Mouse (Mus musculus): Measurements from ENCODE around the gene Plin3. TPM values are rescaled to one million over a fixed set of nuclear protein-coding genes. Genes with fewer than 3 reads are reported as not detected.

Plin3 gene
- polyA plus RNA-seq, 1 experiment from 2014 or later: 48.4 TPM

DNA sequence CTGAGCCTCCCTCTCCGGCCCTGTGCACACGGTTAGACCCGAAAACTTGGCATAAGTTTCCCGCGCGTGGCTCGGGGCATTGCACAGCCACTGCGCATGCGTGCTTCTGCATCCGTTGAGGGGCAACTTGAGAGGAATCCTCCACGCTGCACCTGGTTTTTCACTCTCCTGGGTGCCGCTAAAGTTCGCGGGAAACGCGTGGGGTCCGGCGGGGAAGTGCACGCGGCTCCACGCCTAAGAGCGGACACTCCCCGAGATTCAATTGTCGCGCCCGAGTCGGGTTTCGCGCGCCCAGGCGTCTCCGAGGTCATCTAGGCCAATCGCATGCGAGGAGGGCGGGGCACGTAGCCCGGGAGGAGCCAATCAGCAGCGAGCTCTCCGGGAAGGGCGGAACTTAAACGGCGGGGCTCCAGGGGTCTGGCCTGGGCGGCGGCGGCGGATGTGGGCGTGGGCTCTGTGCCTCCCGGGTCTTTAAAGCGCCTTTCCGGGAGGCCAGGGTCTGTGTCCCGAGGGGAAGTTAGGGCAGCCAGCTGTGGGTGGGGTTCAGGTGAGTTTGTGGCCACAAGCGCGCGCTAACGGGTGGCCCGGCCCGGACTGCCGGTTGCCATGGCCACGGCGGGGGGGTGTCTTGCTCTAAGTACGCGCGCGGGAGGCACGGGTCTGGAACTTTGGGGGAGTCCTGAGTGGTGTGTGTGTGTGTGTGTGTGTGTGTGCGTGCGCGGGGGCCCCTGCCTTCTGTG is 11.3 kb upstream of the Plin3 start:
- Histone ChIP-seq H3K9me3 (ENCODE audit: control insufficient read depth, low read length) (no peaks in the 10 kb centered on the region), H3K4me3 (ENCODE audit: low read depth, low read length) (peak overlapping the region; percentile 90), H3K27ac (ENCODE audit: low read depth, low read length) (peak overlapping the region; percentile 99), H3K9ac (ENCODE audit: low read depth, low read length) (peak overlapping the region; percentile 98), H3K4me2 (peak overlapping the region; percentile 92), H3K36me3 (ENCODE audit: control insufficient read depth, insufficient read depth, low read length) (peaks cover 37% of the 10 kb centered on the region), H3K4me1 (replicated peaks; ENCODE audit: control insufficient read depth, insufficient read depth, low read length) (peaks cover 35% of the 10 kb centered on the region), H3K27me3 (replicated peaks; ENCODE audit: control insufficient read depth, insufficient read depth, low read length) (no peaks in the 10 kb centered on the region)
- ATAC-seq (replicated peaks; ENCODE audit: low FRiP score) (peak; percentile 84), DNase-seq (ENCODE audit: low spot score) (peak; percentile 98)
- under 1% methylated on average over 65 of the region's 68 CpGs for WGBS

DNA sequence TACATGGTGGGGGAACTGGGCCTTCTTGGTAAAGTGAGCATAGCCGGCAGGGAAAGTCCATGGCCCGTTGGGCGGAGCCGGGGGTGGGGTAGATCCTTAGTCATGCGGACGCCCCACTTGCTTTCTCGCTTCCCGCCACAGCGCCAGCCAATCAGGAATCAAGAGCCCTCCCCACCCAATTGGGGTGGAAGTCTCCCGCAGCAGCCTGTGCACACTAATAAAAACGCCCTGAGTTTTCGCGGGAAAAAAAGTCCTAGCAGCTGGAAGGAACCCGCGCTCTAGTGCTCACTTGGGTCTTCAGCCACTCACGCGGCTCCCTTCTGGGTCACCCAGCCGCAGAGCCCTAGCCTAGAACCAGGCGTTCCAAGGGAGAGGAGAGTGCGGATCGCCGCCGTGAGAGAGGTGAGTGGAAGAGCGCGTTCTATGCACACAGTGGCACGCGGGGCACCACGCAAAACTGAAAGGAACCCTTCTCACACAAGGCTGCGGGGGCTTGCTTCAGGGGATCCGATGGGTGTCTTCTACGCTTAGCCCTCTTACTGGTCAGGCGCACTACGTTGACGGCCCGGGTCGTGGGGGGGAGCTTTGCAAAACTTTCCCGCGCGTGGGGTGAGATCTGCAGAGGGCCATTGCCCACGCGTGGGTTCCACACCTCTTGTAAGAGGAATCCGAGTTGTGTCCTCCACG is 10.6 kb upstream of the Plin3 start, which contains the start of gene Uhrf1:
Gene Uhrf1 (plus strand): TSS at position 162 of the 687 bp plus-strand sequence.
- Histone ChIP-seq H3K4me2 (peak within 1 kb of the TSS; percentile 92), H3K9me3 (ENCODE audit: control insufficient read depth, low read length) (no peaks in the 10 kb centered on the region), H3K27ac (ENCODE audit: low read depth, low read length) (peak within 1 kb of the TSS; percentile 99), H3K4me3 (ENCODE audit: low read depth, low read length) (peak within 1 kb of the TSS; percentile 90), H3K36me3 (ENCODE audit: control insufficient read depth, insufficient read depth, low read length) (peaks cover 30% of the 10 kb centered on the region), H3K9ac (ENCODE audit: low read depth, low read length) (peak within 1 kb of the TSS; percentile 98), H3K4me1 (replicated peaks; ENCODE audit: control insufficient read depth, insufficient read depth, low read length) (peaks cover 35% of the 10 kb centered on the region), H3K27me3 (replicated peaks; ENCODE audit: control insufficient read depth, insufficient read depth, low read length) (no peaks in the 10 kb centered on the region)
- ATAC-seq (replicated peaks; ENCODE audit: low FRiP score) (peak; percentile 89), DNase-seq (ENCODE audit: low spot score) (peak; percentile 89)
- WGBS: under 1% methylated on average over 43 of the region's 43 CpGs

DNA sequence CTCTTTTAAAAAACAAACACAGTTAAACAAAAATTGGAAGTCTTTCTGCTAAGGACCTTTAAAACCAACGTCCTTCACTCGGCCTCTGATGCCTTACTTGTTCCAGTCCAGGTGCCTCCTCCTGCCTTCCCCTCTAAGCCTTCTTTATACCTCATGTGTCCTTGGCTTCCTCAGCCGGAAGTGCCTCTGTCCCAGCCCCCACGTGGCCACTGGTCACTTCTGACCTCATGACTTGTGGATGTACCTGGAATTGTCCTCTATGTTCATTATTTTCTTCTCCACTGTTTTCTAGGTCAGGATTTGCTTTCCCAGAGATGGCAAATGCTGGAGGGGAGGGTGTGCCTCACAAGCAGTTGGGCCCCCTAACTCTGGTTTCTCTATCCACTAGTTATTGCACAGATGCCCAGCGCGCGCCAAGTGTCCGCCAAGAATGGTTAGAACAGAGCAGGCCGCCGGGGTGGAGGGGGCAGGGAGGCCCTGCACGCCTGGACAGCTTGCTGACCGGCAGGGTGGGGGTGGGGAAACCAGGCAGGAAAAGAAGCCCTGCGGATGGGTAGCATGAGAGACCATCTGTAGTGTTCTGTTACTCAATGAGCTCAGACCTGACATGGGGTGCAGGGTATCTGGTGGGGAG is 9.8 kb upstream of the Plin3 start:
- Histone ChIP-seq H3K36me3 (ENCODE audit: control insufficient read depth, insufficient read depth, low read length) (peaks cover 22% of the 10 kb centered on the region), H3K4me2 (peak overlapping the region; percentile 92), H3K27me3 (replicated peaks; ENCODE audit: control insufficient read depth, insufficient read depth, low read length) (no peaks in the 10 kb centered on the region), H3K4me1 (replicated peaks; ENCODE audit: control insufficient read depth, insufficient read depth, low read length) (peaks cover 35% of the 10 kb centered on the region), H3K4me3 (ENCODE audit: low read depth, low read length) (peak overlapping the region; percentile 90; the same call in 1 of the 2 replicates), H3K9ac (ENCODE audit: low read depth, low read length) (peak overlapping the region; percentile 98), H3K27ac (ENCODE audit: low read depth, low read length) (peak overlapping the region; percentile 99), H3K9me3 (ENCODE audit: control insufficient read depth, low read length) (no peaks in the 10 kb centered on the region)
- ATAC-seq (replicated peaks; ENCODE audit: low FRiP score) (peak; percentile 17), DNase-seq (ENCODE audit: low spot score) (peak; percentile 62)
- WGBS: 33% methylated on average over 13 of the region's 13 CpGs

DNA sequence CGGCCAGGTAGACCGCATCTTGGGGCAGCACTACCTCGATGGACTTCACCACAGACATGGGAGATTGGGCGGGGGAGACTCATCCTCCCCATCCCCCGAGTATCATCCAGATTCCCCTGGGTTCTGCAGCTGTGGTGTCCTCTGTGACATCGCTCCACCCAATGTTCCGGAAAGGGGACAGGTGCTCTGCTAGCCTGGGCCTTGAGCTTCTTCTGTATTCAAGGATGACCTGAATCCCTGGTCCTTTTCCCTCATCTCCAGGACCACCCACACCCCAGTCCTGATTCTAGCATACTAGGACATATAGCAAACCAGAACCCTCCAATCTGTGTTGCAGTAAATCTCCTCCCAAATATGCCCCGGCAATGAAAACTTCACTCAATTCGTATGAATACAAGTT is 7.5 kb upstream of the Plin3 start, which contains the start of gene Arrdc5:
Gene Arrdc5 (minus strand): TSS at position 101 of the 400 bp plus-strand sequence.
- no peaks in the 10 kb centered on the region for H3K27me3 ChIP-seq (replicated peaks; ENCODE audit: control insufficient read depth, insufficient read depth, low read length)
- no peak for ATAC-seq (replicated peaks; ENCODE audit: low FRiP score)
- no peak within 1 kb of the TSS for H3K4me2 ChIP-seq
- no peak within 1 kb of the TSS for H3K9ac ChIP-seq (ENCODE audit: low read depth, low read length)
- H3K36me3 ChIP-seq (ENCODE audit: control insufficient read depth, insufficient read depth, low read length): 0 out of 2 replicates have a peak, but pooled peaks cover 2% of the 10 kb centered on the region
- no peak for DNase-seq (ENCODE audit: low spot score)
- 89% methylated on average over 9 of the region's 9 CpGs for WGBS
- no peaks in the 10 kb centered on the region for H3K9me3 ChIP-seq (ENCODE audit: control insufficient read depth, low read length)
- no peak within 1 kb of the TSS for H3K4me3 ChIP-seq (ENCODE audit: low read depth, low read length)
- H3K27ac ChIP-seq (ENCODE audit: low read depth, low read length): no peak within 1 kb of the TSS
- peaks cover 15% of the 10 kb centered on the region for H3K4me1 ChIP-seq (replicated peaks; ENCODE audit: control insufficient read depth, insufficient read depth, low read length)

DNA sequence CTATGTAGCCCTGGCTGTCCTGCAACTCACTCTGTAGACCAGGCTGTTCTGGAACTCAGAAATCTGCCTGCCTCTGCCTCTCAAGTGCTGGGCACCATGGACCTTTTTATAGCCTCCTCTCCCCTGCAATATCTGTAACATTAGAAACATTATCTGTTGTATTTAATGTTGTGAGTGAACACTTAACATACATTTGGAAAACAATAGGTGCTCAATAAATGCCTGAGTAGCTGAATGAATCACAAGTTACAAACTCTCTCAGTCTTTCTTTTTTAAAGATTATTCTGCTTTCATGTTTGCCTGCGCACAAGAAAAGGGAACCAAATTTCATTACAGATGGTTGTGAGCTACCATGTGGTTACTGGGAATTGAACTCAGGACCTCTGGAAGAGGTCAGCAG is 5.6 kb upstream of the Plin3 start:
- Histone ChIP-seq H3K4me2 (no peak overlapping the region), H3K9me3 (ENCODE audit: control insufficient read depth, low read length) (no peaks in the 10 kb centered on the region), H3K9ac (ENCODE audit: low read depth, low read length) (no peak overlapping the region), H3K27ac (ENCODE audit: low read depth, low read length) (no peak overlapping the region), H3K27me3 (replicated peaks; ENCODE audit: control insufficient read depth, insufficient read depth, low read length) (no peaks in the 10 kb centered on the region), H3K36me3 (ENCODE audit: control insufficient read depth, insufficient read depth, low read length) (no peaks in the 10 kb centered on the region), H3K4me1 (replicated peaks; ENCODE audit: control insufficient read depth, insufficient read depth, low read length) (peaks cover 11% of the 10 kb centered on the region), H3K4me3 (ENCODE audit: low read depth, low read length) (no peak overlapping the region)
- ATAC-seq (replicated peaks; ENCODE audit: low FRiP score) (no peak), DNase-seq (ENCODE audit: low spot score) (no peak)
- WGBS: 82% methylated on average over 1 of the region's 1 CpGs

DNA sequence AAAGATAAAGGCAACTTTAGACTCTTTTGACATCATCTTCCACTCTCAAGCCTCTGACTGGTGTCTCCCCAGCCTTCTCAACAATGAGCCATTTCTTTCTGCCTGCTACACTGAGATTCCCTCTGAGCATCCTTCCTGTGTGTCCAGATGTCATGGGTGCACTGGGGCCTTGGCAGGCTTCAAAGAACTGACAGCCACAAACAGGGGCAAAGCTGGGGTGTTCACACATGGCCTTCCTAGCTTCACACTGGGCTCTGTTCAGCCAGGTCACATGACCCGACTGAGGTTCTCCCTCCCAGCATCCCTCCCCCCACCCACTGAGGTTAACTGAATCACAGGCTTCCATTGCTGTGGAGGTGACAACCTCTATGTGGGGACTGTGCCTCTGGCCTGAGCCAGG is 3.5 kb upstream of the Plin3 start:
- Histone ChIP-seq H3K9ac (ENCODE audit: low read depth, low read length) (no peak overlapping the region), H3K27me3 (replicated peaks; ENCODE audit: control insufficient read depth, insufficient read depth, low read length) (no peaks in the 10 kb centered on the region), H3K9me3 (ENCODE audit: control insufficient read depth, low read length) (no peaks in the 10 kb centered on the region), H3K4me3 (ENCODE audit: low read depth, low read length) (no peak overlapping the region), H3K36me3 (ENCODE audit: control insufficient read depth, insufficient read depth, low read length) (no peaks in the 10 kb centered on the region), H3K4me2 (no peak overlapping the region), H3K4me1 (replicated peaks; ENCODE audit: control insufficient read depth, insufficient read depth, low read length) (0 out of 2 replicates have a peak, but pooled peaks cover 6% of the 10 kb centered on the region), H3K27ac (ENCODE audit: low read depth, low read length) (no peak overlapping the region)
- 63% methylated on average over 1 of the region's 1 CpGs for WGBS
- ATAC-seq (replicated peaks; ENCODE audit: low FRiP score): no peak
- DNase-seq (ENCODE audit: low spot score): no peak

DNA sequence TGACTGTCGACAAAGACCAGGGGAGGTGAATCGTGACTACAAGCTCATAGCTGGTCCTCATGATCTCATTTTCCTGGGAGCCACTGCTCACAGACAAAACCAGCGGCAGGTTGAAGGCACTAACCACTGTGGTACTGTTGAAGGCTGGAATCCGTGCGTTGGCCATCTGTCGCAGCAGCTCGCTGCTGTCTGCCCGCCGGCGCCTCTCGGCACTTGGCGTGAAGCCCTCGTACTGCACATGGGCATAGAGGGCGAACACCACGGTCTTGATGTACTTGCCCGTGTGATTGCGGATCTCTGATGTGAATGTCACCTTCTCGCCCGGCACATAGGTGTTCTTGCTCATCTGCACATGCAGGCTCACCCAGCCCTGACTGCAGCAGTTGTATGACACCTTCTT is 1.6 kb upstream of the Plin3 start:
- H3K27ac ChIP-seq (ENCODE audit: low read depth, low read length): no peak overlapping the region
- no peaks in the 10 kb centered on the region for H3K9me3 ChIP-seq (ENCODE audit: control insufficient read depth, low read length)
- ATAC-seq (replicated peaks; ENCODE audit: low FRiP score) (no peak), DNase-seq (ENCODE audit: low spot score) (no peak)
- H3K27me3 ChIP-seq (replicated peaks; ENCODE audit: control insufficient read depth, insufficient read depth, low read length): no peaks in the 10 kb centered on the region
- 89% methylated on average over 19 of the region's 19 CpGs for WGBS
- H3K4me1 ChIP-seq (replicated peaks; ENCODE audit: control insufficient read depth, insufficient read depth, low read length): peaks cover 19% of the 10 kb centered on the region
- no peak overlapping the region for H3K4me3 ChIP-seq (ENCODE audit: low read depth, low read length)
- no peaks in the 10 kb centered on the region for H3K36me3 ChIP-seq (ENCODE audit: control insufficient read depth, insufficient read depth, low read length)
- H3K9ac ChIP-seq (ENCODE audit: low read depth, low read length): no peak overlapping the region
- no peak overlapping the region for H3K4me2 ChIP-seq

DNA sequence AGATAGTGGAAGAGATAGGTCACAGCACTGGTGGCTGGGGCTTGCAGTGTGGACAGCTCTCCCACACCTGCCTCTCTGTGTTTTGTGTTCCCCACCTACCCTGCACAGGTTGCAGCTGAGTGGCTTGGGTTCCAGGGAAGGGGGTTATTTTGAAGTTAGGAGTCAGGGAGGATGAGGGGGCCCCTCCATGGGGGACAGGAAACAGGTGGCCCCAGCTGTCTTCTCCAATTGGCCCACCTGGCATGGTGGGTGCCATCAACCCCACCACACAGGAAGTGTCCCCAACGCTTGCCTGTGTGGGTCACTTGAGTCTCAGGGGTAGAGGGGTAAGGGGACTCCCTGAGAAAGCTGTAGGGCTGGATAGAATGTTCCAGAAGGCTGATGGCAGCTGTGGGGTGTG is 618 bp upstream of the Plin3 start:
- Histone ChIP-seq H3K4me3 (ENCODE audit: low read depth, low read length) (no peak overlapping the region), H3K36me3 (ENCODE audit: control insufficient read depth, insufficient read depth, low read length) (no peaks in the 10 kb centered on the region), H3K4me2 (no peak overlapping the region), H3K9ac (ENCODE audit: low read depth, low read length) (no peak overlapping the region), H3K9me3 (ENCODE audit: control insufficient read depth, low read length) (no peaks in the 10 kb centered on the region), H3K4me1 (replicated peaks; ENCODE audit: control insufficient read depth, insufficient read depth, low read length) (peaks cover 28% of the 10 kb centered on the region), H3K27me3 (replicated peaks; ENCODE audit: control insufficient read depth, insufficient read depth, low read length) (no peaks in the 10 kb centered on the region), H3K27ac (ENCODE audit: low read depth, low read length) (no peak overlapping the region)
- no peak for ATAC-seq (replicated peaks; ENCODE audit: low FRiP score)
- 32% methylated on average over 1 of the region's 1 CpGs for WGBS
- DNase-seq (ENCODE audit: low spot score): no peak
